Mouse (Mus musculus) liver, embryonic 13.5 days (tissue): ENCODE data around the gene Avp. TPM values are rescaled to one million over a fixed set of nuclear protein-coding genes. Genes with fewer than 3 reads are reported as not detected.

Experiments
- ATAC-seq: fragments of 200-750 bp; cut with Nextera tagmentation; 2 replicates; pipeline ENCODE4 v1.8.0; 2017; ENCODE audit warnings: low read depth, mild to moderate bottlenecking, moderate number of reproducible peaks, moderate library complexity
- DNase-seq: peaks from one replicate; pipeline ENCODE4 v3.0.0; 2022
- H3K27ac ChIP-seq: fragments of 300-500 bp; sonication (generic); 2 replicates; pipeline ENCODE4 v1.5.1; 2015; ENCODE audit warnings: moderate library complexity, mild to moderate bottlenecking, inconsistent platforms
- H3K27me3 ChIP-seq: fragments of 300-500 bp; sonication (generic); 2 replicates; pipeline ENCODE4 v1.6.1; 2015; ENCODE audit warnings: mild to moderate bottlenecking, inconsistent platforms
- H3K36me3 ChIP-seq: fragments of 300-500 bp; sonication (generic); 2 replicates; pipeline ENCODE4 v1.6.1; 2015; ENCODE audit warnings: mild to moderate bottlenecking, inconsistent platforms
- H3K4me1 ChIP-seq: fragments of 300-500 bp; sonication (generic); replicated peaks from 2 replicates; pipeline ENCODE4 v1.6.1; 2015; ENCODE audit warnings: inconsistent platforms
- H3K4me2 ChIP-seq: fragments of 300-500 bp; sonication (generic); 2 replicates; pipeline ENCODE4 v1.6.1; 2015; ENCODE audit warnings: inconsistent platforms, mild to moderate bottlenecking, moderate library complexity
- H3K4me3 ChIP-seq: fragments of 300-500 bp; sonication (generic); replicated peaks from 2 replicates; pipeline ENCODE4 v1.5.1; 2015; ENCODE audit warnings: mild to moderate bottlenecking, inconsistent platforms
- H3K9ac ChIP-seq: fragments of 300-500 bp; sonication (generic); 2 replicates; pipeline ENCODE4 v1.6.1; 2015; ENCODE audit warnings: mild to moderate bottlenecking, inconsistent platforms
- H3K9me3 ChIP-seq: fragments of 300-500 bp; sonication (generic); replicated peaks from 2 replicates; pipeline ENCODE4 v1.6.1; 2016; ENCODE audit warnings: inconsistent platforms
- WGBS: fragments of 180-500 bp; shearing (Covaris S2); methylation state at CpG from one replicate; pipeline ENCODE4 v1.1.7; 2015; ENCODE audit not compliant: insufficient replicate concordance; 5-methylcytosine and 5-hydroxymethylcytosine counted together
- polyA plus RNA-seq: library from polyadenylated mRNA; unstranded; fragments of >200 nt; fragmentation: Nextera tagmentation; extraction: Ambion mirVana; gene quantifications from 2 replicates; pipeline ENCODE4 v1.2.1, GENCODE M21; 2015

Gene Avp
- polyA plus RNA-seq, 1 experiment from 2014 or later = not detected

- no peak for DNase-seq
- peaks cover 23% of the 10 kb centered on the region for H3K36me3 ChIP-seq
- H3K4me1 ChIP-seq = peaks cover 6% of the 10 kb centered on the region
- H3K27ac ChIP-seq = no peak overlapping the region
- no peaks in the 10 kb centered on the region for H3K9me3 ChIP-seq
- peaks cover 15% of the 10 kb centered on the region for H3K27me3 ChIP-seq
- H3K4me2 ChIP-seq = no peak overlapping the region
- no peak overlapping the region for H3K9ac ChIP-seq
- H3K4me3 ChIP-seq = no peak overlapping the region
- no peak for ATAC-seq
Measured at GRCm38 (mm10) chr2:130569926-130570325, 12.4 kb downstream of the Avp start.

- H3K9me3 ChIP-seq = no peaks in the 10 kb centered on the region
- 72% methylated on average over 4 of the region's 4 CpGs for WGBS
Measured at GRCm38 (mm10) chr2:130568921-130569320, 13.4 kb downstream of the Avp start.

DNA sequence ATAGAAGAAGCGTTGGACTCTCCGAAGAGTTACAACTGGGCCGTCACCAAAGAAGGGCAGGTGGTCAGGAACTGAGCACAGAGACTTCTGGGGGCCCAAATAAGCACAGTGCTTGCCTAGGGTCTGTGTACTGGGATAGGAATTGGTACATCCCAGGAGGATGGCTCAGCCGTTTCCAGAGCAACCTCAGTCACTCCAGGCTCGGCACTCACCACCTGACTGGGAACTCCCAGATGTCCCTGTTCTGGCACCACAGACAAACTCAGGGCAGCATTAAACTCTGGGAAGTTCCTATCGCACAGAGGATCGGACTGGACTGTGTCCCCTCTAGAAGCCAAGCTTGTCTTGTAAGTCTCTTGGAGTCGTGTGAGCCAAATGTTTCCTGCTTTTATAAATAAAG is 17.4 kb downstream of the Avp start:
- ATAC-seq = no peak
- no peak overlapping the region for H3K27ac ChIP-seq
- 87% methylated on average over 8 of the region's 8 CpGs for WGBS
- DNase-seq = no peak
- H3K4me3 ChIP-seq = peak overlapping the region; percentile 84
- H3K9ac ChIP-seq = peak overlapping the region; percentile 88
- H3K36me3 ChIP-seq = peaks cover 25% of the 10 kb centered on the region
- no peaks in the 10 kb centered on the region for H3K9me3 ChIP-seq
- H3K4me2 ChIP-seq = peak overlapping the region; percentile 96
- peaks cover 27% of the 10 kb centered on the region for H3K4me1 ChIP-seq
- H3K27me3 ChIP-seq = no peaks in the 10 kb centered on the region

More at GRCm38 (mm10) chr2:130568921-130569320, 13.4 kb downstream of the Avp start:
- H3K36me3 ChIP-seq = peaks cover 25% of the 10 kb centered on the region
- no peak overlapping the region for H3K27ac ChIP-seq
- no peak overlapping the region for H3K4me2 ChIP-seq
- DNase-seq (no peak), ATAC-seq (no peak)
- no peak overlapping the region for H3K9ac ChIP-seq
- H3K4me1 ChIP-seq = peaks cover 16% of the 10 kb centered on the region
- peaks cover 7% of the 10 kb centered on the region; the same call in 1 of the 2 replicates for H3K27me3 ChIP-seq
- no peak overlapping the region for H3K4me3 ChIP-seq

DNA sequence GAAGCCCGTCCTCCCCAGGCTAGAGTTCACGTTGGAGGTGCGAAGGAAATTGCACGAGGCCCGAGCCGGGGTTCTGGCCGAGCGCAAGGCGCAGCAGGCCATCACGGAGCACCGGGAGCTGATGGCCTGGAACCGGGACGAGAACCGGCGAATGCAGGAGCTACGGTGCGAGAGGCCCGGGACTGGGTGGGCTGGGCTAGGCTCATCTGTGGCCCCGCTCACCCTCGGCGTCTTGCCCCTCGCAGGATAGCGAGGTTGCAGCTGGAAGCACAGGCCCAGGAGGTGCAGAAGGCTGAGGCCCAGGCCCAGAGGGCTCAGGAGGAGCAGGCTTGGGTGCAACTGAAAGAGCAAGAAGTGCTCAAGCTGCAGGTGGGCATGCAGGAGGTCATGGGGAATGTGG is 18.3 kb downstream of the Avp start:
- no peaks in the 10 kb centered on the region for H3K9me3 ChIP-seq
- H3K9ac ChIP-seq = peak overlapping the region; percentile 88
- H3K27me3 ChIP-seq = no peaks in the 10 kb centered on the region
- peak overlapping the region; percentile 96 for H3K4me2 ChIP-seq
- H3K4me1 ChIP-seq = peaks cover 27% of the 10 kb centered on the region
- H3K4me3 ChIP-seq = peak overlapping the region; percentile 84
- H3K27ac ChIP-seq = peak overlapping the region; percentile 41
- under 1% methylated on average over 23 of the region's 23 CpGs for WGBS
- ATAC-seq (peak; percentile 2; the same call in 1 of the 2 replicates), DNase-seq (no peak)
- peaks cover 25% of the 10 kb centered on the region for H3K36me3 ChIP-seq

DNA sequence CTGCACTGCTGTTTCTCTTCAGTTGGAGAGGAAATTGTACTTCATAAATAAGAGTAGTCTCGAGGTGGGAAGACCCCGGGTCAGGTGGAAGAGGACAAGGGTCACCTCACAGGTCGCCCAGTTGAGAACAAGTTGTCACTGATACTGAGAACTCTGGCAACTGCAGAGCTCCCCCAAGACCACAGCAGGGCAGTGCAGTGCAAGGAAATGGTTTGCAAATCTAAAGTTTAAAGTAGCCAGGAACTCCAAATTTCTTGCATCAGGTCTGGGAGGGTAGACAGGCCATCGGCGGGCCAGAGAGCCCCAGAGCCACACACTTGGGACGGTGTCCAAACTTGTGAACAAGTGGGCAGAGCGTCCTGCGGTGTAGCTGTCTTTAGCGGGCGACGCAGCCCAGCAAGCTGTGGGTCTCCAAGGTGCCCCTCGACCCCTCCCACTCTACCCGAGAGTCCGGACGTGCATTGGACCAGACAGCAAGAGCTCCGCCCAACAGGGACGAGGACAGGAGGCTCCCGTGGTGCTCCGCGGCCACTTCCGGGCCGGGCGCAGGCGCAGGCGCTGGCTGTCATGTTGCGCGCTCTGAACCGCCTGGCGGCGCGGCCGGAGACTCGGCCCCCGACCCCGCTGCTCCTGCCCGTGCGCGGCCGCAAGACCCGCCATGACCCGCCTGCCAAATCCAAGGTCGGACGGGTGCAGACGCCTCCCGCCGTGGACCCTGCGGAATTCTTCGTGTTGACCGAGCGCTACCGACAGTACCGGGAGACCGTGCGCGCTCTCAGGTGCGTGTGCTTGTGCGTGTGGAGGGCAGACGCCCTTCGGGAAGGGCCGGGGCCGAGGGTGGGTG is 18.9 kb downstream of the Avp start, which contains the start of gene Mrps26:
TSS of gene Mrps26 (plus strand) at position 531 of the 844 bp plus-strand sequence.
- under 1% methylated on average over 61 of the region's 61 CpGs for WGBS
- no peaks in the 10 kb centered on the region for H3K27me3 ChIP-seq
- DNase-seq = peak; percentile 87
- H3K27ac ChIP-seq = peak within 1 kb of the TSS; percentile 58
- peaks cover 25% of the 10 kb centered on the region for H3K36me3 ChIP-seq
- peak; percentile 98 for ATAC-seq
- H3K4me1 ChIP-seq = peaks cover 27% of the 10 kb centered on the region
- peak within 1 kb of the TSS; percentile 88 for H3K9ac ChIP-seq
- H3K9me3 ChIP-seq = no peaks in the 10 kb centered on the region
- peak within 1 kb of the TSS; percentile 96 for H3K4me2 ChIP-seq
- H3K4me3 ChIP-seq = peak within 1 kb of the TSS; percentile 84

DNA sequence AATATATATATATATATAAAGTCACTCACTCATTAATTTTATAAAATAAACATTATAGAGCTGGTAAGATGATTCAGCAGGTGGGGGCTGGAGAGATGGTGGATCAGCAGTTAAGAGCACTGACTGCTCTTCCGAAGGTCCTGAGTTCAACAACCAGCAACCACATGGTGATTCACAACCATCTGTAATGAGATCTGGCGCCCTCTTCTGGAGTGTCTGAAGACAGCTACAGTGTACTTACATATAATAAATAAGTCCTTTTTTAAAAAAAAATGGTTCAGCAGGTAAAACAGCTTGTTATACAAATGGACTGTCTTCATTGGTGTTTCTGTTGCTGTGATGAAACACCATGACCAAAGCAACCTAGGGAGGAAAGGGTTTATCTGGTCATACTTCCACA is 24.3 kb downstream of the Avp start:
- H3K4me3 ChIP-seq = no peak overlapping the region
- ATAC-seq = no peak
- H3K36me3 ChIP-seq = peaks cover 27% of the 10 kb centered on the region
- no peaks in the 10 kb centered on the region for H3K9me3 ChIP-seq
- H3K4me2 ChIP-seq = no peak overlapping the region
- no peak overlapping the region for H3K27ac ChIP-seq
- no peak overlapping the region for H3K9ac ChIP-seq
- H3K27me3 ChIP-seq = no peaks in the 10 kb centered on the region
- H3K4me1 ChIP-seq = peaks cover 6% of the 10 kb centered on the region
- WGBS = 46% methylated on average over 2 of the region's 2 CpGs
- no peak for DNase-seq

GRCm38 (mm10) chr2:130557462-130557861 is 24.9 kb downstream of the Avp start:
- H3K27ac ChIP-seq = no peak overlapping the region
- WGBS = 84% methylated on average over 2 of the region's 2 CpGs
- peaks cover 31% of the 10 kb centered on the region for H3K36me3 ChIP-seq
- H3K27me3 ChIP-seq = no peaks in the 10 kb centered on the region
- no peak overlapping the region for H3K4me2 ChIP-seq
- DNase-seq (no peak), ATAC-seq (no peak)
- no peaks in the 10 kb centered on the region; the same call in 1 of the 2 replicates for H3K4me1 ChIP-seq
- H3K9ac ChIP-seq = no peak overlapping the region
- no peak overlapping the region for H3K4me3 ChIP-seq
- no peaks in the 10 kb centered on the region for H3K9me3 ChIP-seq

DNA sequence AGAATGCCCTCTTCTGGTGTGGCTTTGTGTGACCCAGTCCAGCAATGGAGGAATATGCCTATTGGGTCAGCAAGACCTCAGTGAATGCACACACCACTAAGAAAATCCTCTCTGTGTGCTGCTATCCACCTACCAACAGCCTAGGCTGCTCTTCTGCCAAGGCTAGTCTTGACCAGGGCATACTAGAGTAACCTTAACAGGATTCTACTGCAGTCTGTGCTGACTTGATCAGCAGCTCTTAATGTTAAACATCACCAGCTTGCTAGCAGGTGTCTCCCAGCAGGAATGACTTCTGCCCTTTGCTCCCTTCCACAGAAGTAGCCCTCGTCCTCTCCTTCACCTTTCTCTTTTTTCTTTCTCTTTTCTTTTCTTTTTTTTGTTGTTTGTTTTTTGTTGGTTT is 26.1 kb downstream of the Avp start:
- no peaks in the 10 kb centered on the region for H3K4me1 ChIP-seq
- 72% methylated on average over 1 of the region's 1 CpGs for WGBS
- H3K4me3 ChIP-seq = no peak overlapping the region
- no peak overlapping the region for H3K27ac ChIP-seq
- H3K27me3 ChIP-seq = no peaks in the 10 kb centered on the region
- H3K4me2 ChIP-seq = no peak overlapping the region
- H3K36me3 ChIP-seq = peaks cover 43% of the 10 kb centered on the region
- no peaks in the 10 kb centered on the region for H3K9me3 ChIP-seq
- ATAC-seq (no peak), DNase-seq (no peak)
- H3K9ac ChIP-seq = no peak overlapping the region

DNA sequence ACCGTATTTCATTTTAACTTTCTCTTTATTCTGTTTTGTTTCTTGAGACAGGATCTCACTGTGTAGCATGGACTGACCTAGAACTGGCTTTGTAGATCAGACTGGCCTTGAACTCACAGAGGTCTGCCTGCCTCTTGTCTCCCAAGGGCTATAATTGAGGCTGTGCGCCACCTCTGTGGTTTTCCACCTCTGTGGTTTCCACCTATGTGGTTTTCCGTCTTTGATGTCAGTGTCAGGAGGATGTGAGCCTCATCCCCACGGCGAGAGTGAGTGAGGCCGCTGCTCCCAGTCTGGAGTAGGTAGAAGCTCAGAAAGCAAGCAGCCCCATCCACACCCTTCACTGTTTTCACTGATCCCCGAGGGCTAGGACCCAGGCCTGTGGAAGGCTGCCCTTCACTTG is 27.5 kb downstream of the Avp start:
- no peak overlapping the region for H3K9ac ChIP-seq
- H3K4me2 ChIP-seq = no peak overlapping the region
- H3K36me3 ChIP-seq = peaks cover 52% of the 10 kb centered on the region
- no peak for ATAC-seq
- H3K4me3 ChIP-seq = no peak overlapping the region
- no peaks in the 10 kb centered on the region for H3K4me1 ChIP-seq
- no peak for DNase-seq
- no peaks in the 10 kb centered on the region for H3K27me3 ChIP-seq
- H3K27ac ChIP-seq = no peak overlapping the region
- 72% methylated on average over 7 of the region's 7 CpGs for WGBS
- no peaks in the 10 kb centered on the region for H3K9me3 ChIP-seq

DNA sequence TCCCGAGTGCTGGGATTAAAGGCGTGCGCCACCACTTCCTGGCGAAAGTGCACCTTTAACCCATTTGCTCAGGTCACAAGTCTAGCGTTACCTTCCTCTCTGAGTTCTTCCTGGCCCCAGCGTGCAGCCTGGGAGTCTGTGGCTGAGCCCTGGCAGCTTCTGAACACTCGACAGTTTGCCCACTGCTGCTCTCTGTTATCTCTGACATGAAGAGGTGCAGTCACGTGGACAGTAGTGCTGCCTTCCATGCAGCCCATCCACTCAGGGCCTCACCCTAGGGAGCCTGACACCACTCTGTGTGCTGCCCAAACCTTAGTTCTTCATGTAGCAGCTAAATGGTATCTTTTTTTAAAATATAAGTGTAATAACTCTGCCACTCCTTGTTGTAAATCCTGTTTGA is 35.4 kb downstream of the Avp start:
- WGBS = 45% methylated on average over 8 of the region's 8 CpGs
- Histone ChIP-seq H3K36me3 (peaks cover 81% of the 10 kb centered on the region), H3K4me3 (no peak overlapping the region), H3K9me3 (no peaks in the 10 kb centered on the region), H3K27ac (no peak overlapping the region), H3K9ac (no peak overlapping the region), H3K4me1 (peaks cover 31% of the 10 kb centered on the region), H3K27me3 (no peaks in the 10 kb centered on the region), H3K4me2 (no peak overlapping the region)
- peak; percentile 28 for DNase-seq
- peak; percentile 90 for ATAC-seq

DNA sequence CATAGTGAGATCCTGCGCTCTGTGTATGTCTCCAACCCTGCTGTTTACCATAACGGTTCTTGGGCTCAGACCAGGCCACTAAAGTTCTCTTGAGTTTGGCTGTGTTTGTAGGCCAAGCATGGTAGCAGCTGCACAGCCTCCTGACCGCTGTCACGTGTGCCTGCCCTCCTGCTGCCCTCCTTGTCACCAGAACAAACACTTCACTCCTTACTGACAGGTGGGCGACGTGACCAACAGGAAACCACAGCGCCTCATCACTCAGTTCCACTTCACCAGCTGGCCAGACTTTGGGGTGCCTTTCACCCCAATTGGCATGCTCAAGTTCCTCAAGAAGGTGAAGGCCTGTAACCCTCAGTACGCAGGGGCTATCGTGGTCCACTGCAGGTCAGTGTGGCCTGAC is 42.1 kb downstream of the Avp start:
- Histone ChIP-seq H3K4me2 (no peak overlapping the region), H3K4me3 (no peak overlapping the region), H3K4me1 (peaks cover 7% of the 10 kb centered on the region; the same call in 1 of the 2 replicates), H3K27me3 (no peaks in the 10 kb centered on the region), H3K27ac (no peak overlapping the region), H3K36me3 (peaks cover 75% of the 10 kb centered on the region), H3K9me3 (no peaks in the 10 kb centered on the region), H3K9ac (no peak overlapping the region)
- ATAC-seq = no peak
- 74% methylated on average over 9 of the region's 9 CpGs for WGBS
- no peak for DNase-seq
